Mouse (Mus musculus) intestine, embryonic 16.5 days (tissue): ENCODE results near the gene Cog8. TPM values are rescaled to one million over a fixed set of nuclear protein-coding genes. Genes with fewer than 3 reads are reported as not detected.
"Not testable (repeated sequence)": the region's sequence is repeated elsewhere in the genome, so short reads cannot be mapped to it uniquely, and the experiment has no call there.

Experiments
- ATAC-seq: fragments of 200-750 bp; cut with Nextera tagmentation; 2 replicates; pipeline ENCODE4 v1.8.0; 2017; ENCODE audit warnings: moderate TSS enrichment, moderate library complexity
- H3K27ac ChIP-seq: fragments of 300-500 bp; sonication (generic); 2 replicates; pipeline ENCODE4 v1.5.1; 2014; ENCODE audit warnings: mild to moderate bottlenecking, low read length
- H3K27me3 ChIP-seq: fragments of 300-500 bp; sonication (generic); replicated peaks from 2 replicates; pipeline ENCODE4 v1.6.1; 2014; ENCODE audit warnings: low read length, control low read depth, mixed read lengths; ENCODE audit not compliant: control insufficient read depth, insufficient read depth
- H3K36me3 ChIP-seq: fragments of 300-500 bp; sonication (generic); 2 replicates; pipeline ENCODE4 v1.6.1; 2014; ENCODE audit warnings: low read length, control low read depth; ENCODE audit not compliant: control insufficient read depth, insufficient read depth
- H3K4me1 ChIP-seq: fragments of 300-500 bp; sonication (generic); 2 replicates; pipeline ENCODE4 v1.6.1; 2014; ENCODE audit warnings: low read length, control low read depth, mixed read lengths; ENCODE audit not compliant: control insufficient read depth, insufficient read depth
- H3K4me2 ChIP-seq: fragments of 300-500 bp; sonication (generic); 2 replicates; pipeline ENCODE4 v1.6.1; 2014; ENCODE audit warnings: low read depth, low read length, control low read depth
- H3K4me3 ChIP-seq: fragments of 300-500 bp; sonication (generic); 2 replicates; pipeline ENCODE4 v1.5.1; 2014; ENCODE audit warnings: mild to moderate bottlenecking, low read length
- H3K9ac ChIP-seq: fragments of 300-500 bp; sonication (generic); 2 replicates; pipeline ENCODE4 v1.6.1; 2014; ENCODE audit warnings: low read depth, low read length
- H3K9me3 ChIP-seq: fragments of 300-500 bp; sonication (generic); 2 replicates; pipeline ENCODE4 v1.6.1; 2016; ENCODE audit warnings: low read length, control low read depth; ENCODE audit not compliant: control insufficient read depth
- WGBS: fragments of 180-500 bp; shearing (Covaris S2); extraction: QIAGEN DNeasy Blood & Tissue Kit; methylation state at CpG from one replicate; pipeline ENCODE4 v1.1.7; 2014; 5-methylcytosine and 5-hydroxymethylcytosine counted together
- polyA plus RNA-seq: library from polyadenylated mRNA; unstranded; fragments of >200 nt; fragmentation: Nextera tagmentation; extraction: Ambion mirVana; gene quantifications from 2 replicates; pipeline ENCODE4 v1.2.1, GENCODE M21; 2015

Cog8 gene
- polyA plus RNA-seq, 1 experiment from 2014 or later: 32.8 TPM

- Histone ChIP-seq H3K4me3 (peak within 1 kb of the TSS; percentile 85), H3K9me3 (no peaks in the 10 kb centered on the region), H3K4me2 (peak within 1 kb of the TSS; percentile 74), H3K27me3 (no peaks in the 10 kb centered on the region), H3K36me3 (peaks cover 20% of the 10 kb centered on the region), H3K9ac (peak within 1 kb of the TSS; percentile 94), H3K27ac (peak within 1 kb of the TSS; percentile 96), H3K4me1 (peaks cover 13% of the 10 kb centered on the region)
- WGBS: under 1% methylated on average over 87 of the region's 87 CpGs
- peak; percentile 90 for ATAC-seq
These were observed 8.2 kb downstream of the Cog8 start, which contains the start of gene Pdf for GRCm38 (mm10) chr8:107048061-107048941. Gene Pdf, minus strand, starts transcription at chr8:107048614.

GRCm38 (mm10) chr8:107046976-107047375, 9.5 kb downstream of the Cog8 start:
- ATAC-seq: no peak
- peak overlapping the region; percentile 74 for H3K4me2 ChIP-seq
- H3K36me3 ChIP-seq: peaks cover 17% of the 10 kb centered on the region
- H3K4me1 ChIP-seq: peaks cover 13% of the 10 kb centered on the region
- H3K9me3 ChIP-seq: no peaks in the 10 kb centered on the region
- H3K4me3 ChIP-seq: no peak overlapping the region
- no peak overlapping the region for H3K9ac ChIP-seq
- H3K27me3 ChIP-seq: no peaks in the 10 kb centered on the region
- no peak overlapping the region for H3K27ac ChIP-seq
- 81% methylated on average over 5 of the region's 5 CpGs for WGBS

- peaks cover 10% of the 10 kb centered on the region for H3K36me3 ChIP-seq
- no peak overlapping the region for H3K27ac ChIP-seq
- no peak overlapping the region for H3K4me2 ChIP-seq
- no peak overlapping the region for H3K9ac ChIP-seq
- peaks cover 13% of the 10 kb centered on the region for H3K4me1 ChIP-seq
- 87% methylated on average over 6 of the region's 6 CpGs for whole genome bisulfite sequencing
- H3K27me3 ChIP-seq: no peaks in the 10 kb centered on the region
- no peaks in the 10 kb centered on the region for H3K9me3 ChIP-seq
- H3K4me3 ChIP-seq: no peak overlapping the region
- ATAC-seq: no peak
These were observed 11.0 kb downstream of the Cog8 start for GRCm38 (mm10) chr8:107045478-107045877.

GRCm38 (mm10) chr8:107040632-107041031, 15.9 kb downstream of the Cog8 start:
- Histone ChIP-seq H3K9ac (no peak overlapping the region), H3K27me3 (no peaks in the 10 kb centered on the region), H3K36me3 (peaks cover 7% of the 10 kb centered on the region), H3K4me3 (no peak overlapping the region), H3K9me3 (no peaks in the 10 kb centered on the region), H3K4me1 (no peaks in the 10 kb centered on the region), H3K27ac (no peak overlapping the region), H3K4me2 (no peak overlapping the region)
- 83% methylated on average over 7 of the region's 7 CpGs for WGBS
- ATAC-seq: no peak

- no peak overlapping the region for H3K4me2 ChIP-seq
- peaks cover 14% of the 10 kb centered on the region for H3K4me1 ChIP-seq
- no peak for ATAC-seq
- H3K27me3 ChIP-seq: no peaks in the 10 kb centered on the region
- H3K9me3 ChIP-seq: no peaks in the 10 kb centered on the region
- H3K9ac ChIP-seq: no peak overlapping the region
- 79% methylated on average over 8 of the region's 8 CpGs for WGBS
- no peak overlapping the region for H3K4me3 ChIP-seq
- no peak overlapping the region for H3K27ac ChIP-seq
- no peaks in the 10 kb centered on the region; the same call in 1 of the 2 replicates for H3K36me3 ChIP-seq
These were observed 19.9 kb downstream of the Cog8 start for GRCm38 (mm10) chr8:107036626-107037025.

GRCm38 (mm10) chr8:107035641-107036040, 20.8 kb downstream of the Cog8 start:
- Histone ChIP-seq H3K36me3 (no peaks in the 10 kb centered on the region; the same call in 1 of the 2 replicates), H3K4me2 (no peak overlapping the region), H3K9me3 (no peaks in the 10 kb centered on the region), H3K27me3 (no peaks in the 10 kb centered on the region), H3K4me1 (peaks cover 14% of the 10 kb centered on the region), H3K4me3 (no peak overlapping the region), H3K27ac (no peak overlapping the region), H3K9ac (no peak overlapping the region)
- 93% methylated on average over 3 of the region's 3 CpGs for WGBS
- no peak for ATAC-seq

GRCm38 (mm10) chr8:107033609-107034008, 22.9 kb downstream of the Cog8 start:
- H3K4me3 ChIP-seq, H3K27me3 ChIP-seq, H3K9ac ChIP-seq, ATAC-seq, H3K27ac ChIP-seq, H3K4me2 ChIP-seq, H3K36me3 ChIP-seq, H3K9me3 ChIP-seq: not testable (repeated sequence)
- H3K4me1 ChIP-seq: peaks cover 14% of the 10 kb centered on the region
- WGBS: 93% methylated on average over 2 of the region's 2 CpGs

GRCm38 (mm10) chr8:107031577-107032090, 24.9 kb downstream of the Cog8 start:
- H3K4me3 ChIP-seq: peak overlapping the region; percentile 97
- peak overlapping the region; percentile 61 for H3K4me2 ChIP-seq
- H3K9me3 ChIP-seq: no peaks in the 10 kb centered on the region
- peaks cover 14% of the 10 kb centered on the region for H3K4me1 ChIP-seq
- H3K27me3 ChIP-seq: no peaks in the 10 kb centered on the region
- under 1% methylated on average over 40 of the region's 40 CpGs for WGBS
- H3K36me3 ChIP-seq: no peaks in the 10 kb centered on the region
- peak overlapping the region; percentile 87 for H3K27ac ChIP-seq
- H3K9ac ChIP-seq: peak overlapping the region; percentile 99
- ATAC-seq: 0 out of 2 replicates have a peak, but pooled peaks have one; percentile 2

- peak; percentile 96 for ATAC-seq
- 4% methylated on average over 59 of the region's 66 CpGs for WGBS
These were observed 25.6 kb downstream of the Cog8 start, which contains the start of gene Vps4a for GRCm38 (mm10) chr8:107030650-107031576. Gene Vps4a, plus strand, starts transcription at chr8:107031222.

More at GRCm38 (mm10) chr8:107030650-107031576, 25.6 kb downstream of the Cog8 start, which contains the start of gene Vps4a:
- Histone ChIP-seq H3K27ac (peak within 1 kb of the TSS; percentile 87), H3K9ac (peak within 1 kb of the TSS; percentile 99), H3K4me3 (peak within 1 kb of the TSS; percentile 97), H3K36me3 (no peaks in the 10 kb centered on the region), H3K9me3 (no peaks in the 10 kb centered on the region), H3K27me3 (no peaks in the 10 kb centered on the region), H3K4me1 (peaks cover 14% of the 10 kb centered on the region), H3K4me2 (peak within 1 kb of the TSS; percentile 61)
